Mouse (Mus musculus): Measurements from ENCODE around the gene H2al1h. TPM values are rescaled to one million over a fixed set of nuclear protein-coding genes. Genes with fewer than 3 reads are reported as not detected.

H2al1h gene
- polyA plus RNA-seq, 1 experiment from 2014 or later: not detected

DNA sequence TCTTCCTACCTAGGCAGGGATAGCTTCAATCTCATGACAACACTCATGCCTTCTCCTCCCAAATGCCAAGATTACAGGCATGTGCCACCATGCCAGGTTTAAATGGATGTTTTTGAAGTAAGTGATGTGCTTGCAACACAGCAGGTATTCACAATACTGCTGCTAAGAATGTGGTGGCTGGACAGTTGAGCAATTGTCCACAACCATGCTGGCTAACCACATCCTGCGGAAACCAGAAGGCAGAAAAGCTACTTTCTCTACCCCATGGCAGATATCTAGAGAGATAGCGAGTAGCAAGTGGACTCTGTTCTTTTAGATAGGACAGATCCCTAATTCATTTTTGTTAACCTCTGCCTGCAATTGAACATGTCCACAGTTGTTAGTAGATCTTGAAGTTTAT, 40.0 kb downstream of the H2al1h start:
- 91% methylated on average over 2 of the region's 2 CpGs for WGBS

DNA sequence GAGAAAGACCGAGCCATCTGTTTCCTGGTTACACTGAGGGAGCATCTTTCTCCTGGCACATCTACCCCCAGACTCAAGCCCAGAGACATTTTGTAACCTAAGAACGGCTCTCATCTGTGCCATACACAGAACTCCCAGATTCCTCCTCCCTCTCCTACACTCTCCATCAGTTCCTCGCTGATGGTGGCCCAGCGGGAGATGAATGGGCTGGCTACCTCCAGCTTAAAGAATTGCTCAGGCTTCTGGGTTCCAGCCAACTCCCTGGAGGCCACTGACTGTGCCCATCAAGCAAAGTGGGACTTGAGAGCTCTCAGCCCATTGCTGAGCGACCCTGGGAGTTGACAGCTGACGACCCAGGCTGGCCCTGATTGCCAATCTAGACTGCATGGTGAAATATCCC, 42.6 kb downstream of the H2al1h start:
- no peaks in the 10 kb centered on the region for H3K9me3 ChIP-seq (ENCODE audit: control insufficient read depth, low read length)
- H3K27me3 ChIP-seq (ENCODE audit: control insufficient read depth, insufficient read depth, low read length): 0 out of 2 replicates have a peak, but pooled peaks cover 2% of the 10 kb centered on the region
- H3K4me1 ChIP-seq (ENCODE audit: control insufficient read depth, insufficient read depth, low read length): no peaks in the 10 kb centered on the region
- no peak overlapping the region for H3K27ac ChIP-seq (ENCODE audit: low read depth, low read length)
- no peak overlapping the region for H3K4me2 ChIP-seq (ENCODE audit: low read depth)
- H3K36me3 ChIP-seq (ENCODE audit: control insufficient read depth, insufficient read depth, low read length): no peaks in the 10 kb centered on the region
- 64% methylated on average over 6 of the region's 6 CpGs for WGBS
- no peak overlapping the region for H3K9ac ChIP-seq (ENCODE audit: low read length)
- no peak for DNase-seq (ENCODE audit: low spot score)
- H3K4me3 ChIP-seq (ENCODE audit: low read depth, low read length): no peak overlapping the region
- ATAC-seq (ENCODE audit: insufficient read depth, low FRiP score, low TSS enrichment): no peak

More for the DNA sequence above, 40.0 kb downstream of the H2al1h start:
- H3K4me1 ChIP-seq (ENCODE audit: control insufficient read depth, insufficient read depth, low read length): no peaks in the 10 kb centered on the region
- 0 out of 2 replicates have a peak, but pooled peaks cover 2% of the 10 kb centered on the region for H3K27me3 ChIP-seq (ENCODE audit: control insufficient read depth, insufficient read depth, low read length)
- H3K4me2 ChIP-seq (ENCODE audit: low read depth): no peak overlapping the region
- ATAC-seq (ENCODE audit: insufficient read depth, low FRiP score, low TSS enrichment): no peak
- no peak for DNase-seq (ENCODE audit: low spot score)
- no peak overlapping the region for H3K9ac ChIP-seq (ENCODE audit: low read length)
- H3K9me3 ChIP-seq (ENCODE audit: control insufficient read depth, low read length): no peaks in the 10 kb centered on the region
- H3K27ac ChIP-seq (ENCODE audit: low read depth, low read length): no peak overlapping the region
- no peaks in the 10 kb centered on the region for H3K36me3 ChIP-seq (ENCODE audit: control insufficient read depth, insufficient read depth, low read length)
- no peak overlapping the region for H3K4me3 ChIP-seq (ENCODE audit: low read depth, low read length)

GRCm38 (mm10) chrX:11365151-11365550, 43.9 kb downstream of the H2al1h start:
- Histone ChIP-seq H3K9me3 (ENCODE audit: control insufficient read depth, low read length) (no peaks in the 10 kb centered on the region), H3K27ac (ENCODE audit: low read depth, low read length) (no peak overlapping the region), H3K4me1 (ENCODE audit: control insufficient read depth, insufficient read depth, low read length) (no peaks in the 10 kb centered on the region), H3K4me3 (ENCODE audit: low read depth, low read length) (no peak overlapping the region), H3K36me3 (ENCODE audit: control insufficient read depth, insufficient read depth, low read length) (no peaks in the 10 kb centered on the region), H3K9ac (ENCODE audit: low read length) (no peak overlapping the region), H3K27me3 (ENCODE audit: control insufficient read depth, insufficient read depth, low read length) (0 out of 2 replicates have a peak, but pooled peaks cover 2% of the 10 kb centered on the region), H3K4me2 (ENCODE audit: low read depth) (no peak overlapping the region)
- WGBS: 58% methylated on average over 12 of the region's 12 CpGs
- DNase-seq (ENCODE audit: low spot score): no peak
- no peak for ATAC-seq (ENCODE audit: insufficient read depth, low FRiP score, low TSS enrichment)

Other genes starting within 250 kb of the H2al1h start
- not detected in 2 replicates for gene H2al1a, start 22.2 kb upstream of the H2al1h start, polyA plus RNA-seq (2014; fragmentation: Nextera tagmentation; extraction: Ambion mirVana)
- not detected in 2 replicates for gene H2al1b, start 19.1 kb upstream of the H2al1h start, polyA plus RNA-seq (2014; fragmentation: Nextera tagmentation; extraction: Ambion mirVana)
- gene H2al1c, start 15.8 kb upstream of the H2al1h start, polyA plus RNA-seq (2014; fragmentation: Nextera tagmentation; extraction: Ambion mirVana): not detected in 2 replicates
- not detected in 2 replicates for gene H2al1d, start 12.7 kb upstream of the H2al1h start, polyA plus RNA-seq (2014; fragmentation: Nextera tagmentation; extraction: Ambion mirVana)
- gene H2al1e, start 9.6 kb upstream of the H2al1h start, polyA plus RNA-seq (2014; fragmentation: Nextera tagmentation; extraction: Ambion mirVana): not detected in 2 replicates
- not detected in 2 replicates for gene H2al1f, start 6.3 kb upstream of the H2al1h start, polyA plus RNA-seq (2014; fragmentation: Nextera tagmentation; extraction: Ambion mirVana)
- gene H2al1g, start 3.2 kb upstream of the H2al1h start, polyA plus RNA-seq (2014; fragmentation: Nextera tagmentation; extraction: Ambion mirVana): not detected in 2 replicates
- gene H2al1i, start 3.2 kb downstream of the H2al1h start, polyA plus RNA-seq (2014; fragmentation: Nextera tagmentation; extraction: Ambion mirVana): not detected in 2 replicates
- not detected in 2 replicates for gene H2al1j, start 6.3 kb downstream of the H2al1h start, polyA plus RNA-seq (2014; fragmentation: Nextera tagmentation; extraction: Ambion mirVana)